Mouse (Mus musculus) T-helper 17 cell (primary cell): ENCODE measurements around the gene Gsta1.
"Not testable (repeated sequence)": the region's sequence is repeated elsewhere in the genome, so short reads cannot be mapped to it uniquely, and the experiment has no call there.

Experiments used
- in situ Hi-C, 2 experiments: fragments of 300-600 bp; cut with MboI, MseI; formaldehyde crosslinking; loops; 1 replicate in 1 of 2; 2 replicates in 1 of 2; pipeline ENCODE4 v1.15.1; 2025; ENCODE audit warnings: high pct_unique_total_duplicates in 2 of 2

Gsta1 gene

DNA sequence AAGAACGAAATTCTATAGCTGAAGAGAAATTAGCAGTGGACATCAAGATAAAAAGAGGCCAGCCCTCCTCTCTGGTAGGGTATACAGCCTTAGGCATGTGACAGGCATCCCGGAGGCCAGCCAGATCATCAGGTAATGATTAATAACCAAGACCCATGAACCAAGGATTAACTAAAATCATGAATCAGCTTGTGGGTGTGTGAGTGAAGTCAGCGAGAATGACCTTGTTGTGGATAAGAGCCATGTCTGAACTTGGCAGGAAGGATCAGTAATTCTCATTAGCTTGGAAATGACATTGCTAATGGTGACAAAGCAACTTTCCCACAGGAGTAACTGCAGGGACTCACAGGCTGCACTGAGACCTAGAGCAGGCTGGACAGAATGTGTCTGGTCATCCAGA, 798 bp upstream of the Gsta1 start:
- in situ Hi-C loops = loop anchor here (5.0 kb wide), 1 partner anchor 33 kb away; no protein-coding TSS in a partner anchor

DNA sequence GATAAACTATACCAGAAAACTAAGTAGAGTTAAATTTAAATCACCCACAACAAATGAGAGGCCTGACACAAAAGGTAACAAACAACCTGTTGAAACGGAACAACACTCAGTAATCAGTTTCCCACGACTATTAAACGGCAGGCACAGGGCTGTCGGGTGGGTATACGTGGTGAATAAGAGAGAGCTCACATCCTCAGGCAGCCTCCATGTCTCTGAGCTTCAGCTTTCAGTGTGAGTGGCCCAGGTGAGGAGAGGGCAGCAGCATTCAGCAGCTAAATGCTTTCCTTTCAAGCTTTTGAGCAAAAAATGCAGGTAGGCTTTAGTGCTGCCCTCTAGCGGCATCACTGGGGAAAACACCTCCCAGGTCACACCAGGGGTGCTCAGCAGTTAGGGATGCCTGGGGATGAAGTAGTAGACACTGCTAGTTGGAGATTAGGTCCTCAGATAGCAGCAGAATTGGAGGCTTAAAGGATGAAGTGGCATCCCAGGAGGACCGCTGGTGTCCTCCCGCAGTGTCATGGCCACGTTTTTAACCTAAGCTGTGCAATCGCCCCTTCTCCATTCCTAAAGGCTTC, 2.8 kb downstream of the Gsta1 start:
- in situ Hi-C loops = not testable (repeated sequence)

DNA sequence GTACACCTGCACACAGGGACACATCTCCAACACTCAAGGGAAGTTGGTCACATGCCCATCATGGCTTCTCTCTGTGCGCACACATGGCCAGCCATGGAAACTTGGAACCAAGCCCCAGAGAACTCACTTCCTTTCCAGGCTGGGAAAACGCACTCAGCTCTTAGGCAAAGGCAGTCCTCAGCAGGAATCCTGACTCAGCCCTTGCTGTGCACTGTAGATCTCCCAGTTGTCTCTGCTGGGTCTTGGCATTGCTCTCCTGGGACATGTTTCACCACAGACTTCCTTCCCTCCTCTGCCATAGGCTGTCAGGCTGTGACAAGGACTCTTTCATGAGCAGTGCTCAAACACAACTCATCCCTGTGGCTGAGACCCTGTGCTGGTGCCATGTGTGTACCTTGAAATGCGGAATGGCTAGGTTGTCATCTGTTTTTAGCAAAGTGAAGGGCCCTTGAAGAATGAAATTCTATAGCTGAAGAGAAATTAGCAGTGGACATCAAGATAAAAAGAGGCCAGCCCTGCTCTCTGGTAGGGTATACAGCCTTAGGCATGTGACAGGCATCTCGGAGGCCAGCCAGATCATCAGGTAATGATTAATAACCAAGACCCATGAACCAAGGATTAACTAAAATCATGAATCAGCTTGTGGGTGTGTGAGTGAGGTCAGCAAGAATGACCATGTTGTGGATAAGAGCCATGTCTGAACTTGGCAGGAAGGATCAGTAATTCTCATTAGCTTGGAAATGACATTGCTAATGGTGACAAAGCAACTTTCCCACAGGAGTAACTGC, 25.4 kb downstream of the Gsta1 start:
- in situ Hi-C loops = not testable (repeated sequence)

DNA sequence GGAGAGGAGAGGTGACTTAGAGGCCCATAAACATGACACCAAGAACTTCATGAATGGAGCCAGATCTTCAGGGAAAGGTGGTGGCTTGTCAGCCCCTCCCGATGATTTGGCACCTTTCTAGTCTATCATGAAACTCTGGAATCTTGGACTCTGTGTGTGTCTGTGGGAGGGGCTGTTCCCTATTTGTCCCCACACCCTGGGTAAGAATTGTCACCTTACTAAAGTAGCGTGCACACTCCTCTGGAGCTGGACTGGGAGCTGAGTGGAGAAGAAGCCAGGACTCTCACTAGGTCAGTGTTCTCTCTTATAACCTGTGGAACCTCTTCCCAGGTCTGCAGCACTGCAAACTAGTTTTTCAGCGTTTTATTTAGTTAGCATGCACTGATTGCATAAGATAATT, 26.5 kb downstream of the Gsta1 start, which contains the start of gene Gm3776:
Gene Gm3776, plus strand, starts transcription at position 216 of the 400 bp plus-strand sequence.
- in situ Hi-C loops = not testable (repeated sequence)

DNA sequence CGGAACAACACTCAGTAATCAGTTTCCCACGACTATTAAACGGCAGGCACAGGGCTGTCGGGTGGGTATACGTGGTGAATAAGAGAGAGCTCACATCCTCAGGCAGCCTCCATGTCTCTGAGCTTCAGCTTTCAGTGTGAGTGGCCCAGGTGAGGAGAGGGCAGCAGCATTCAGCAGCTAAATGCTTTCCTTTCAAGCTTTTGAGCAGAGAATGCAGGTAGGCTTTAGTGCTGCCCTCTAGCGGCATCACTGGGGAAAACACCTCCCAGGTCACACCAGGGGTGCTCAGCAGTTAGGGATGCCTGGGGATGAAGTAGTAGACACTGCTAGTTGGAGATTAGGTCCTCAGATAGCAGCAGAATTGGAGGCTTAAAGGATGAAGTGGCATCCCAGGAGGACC, 29.2 kb downstream of the Gsta1 start:
- in situ Hi-C loops = loop anchor here (5.0 kb wide), 1 partner anchor 32 kb away; no protein-coding TSS in a partner anchor

DNA sequence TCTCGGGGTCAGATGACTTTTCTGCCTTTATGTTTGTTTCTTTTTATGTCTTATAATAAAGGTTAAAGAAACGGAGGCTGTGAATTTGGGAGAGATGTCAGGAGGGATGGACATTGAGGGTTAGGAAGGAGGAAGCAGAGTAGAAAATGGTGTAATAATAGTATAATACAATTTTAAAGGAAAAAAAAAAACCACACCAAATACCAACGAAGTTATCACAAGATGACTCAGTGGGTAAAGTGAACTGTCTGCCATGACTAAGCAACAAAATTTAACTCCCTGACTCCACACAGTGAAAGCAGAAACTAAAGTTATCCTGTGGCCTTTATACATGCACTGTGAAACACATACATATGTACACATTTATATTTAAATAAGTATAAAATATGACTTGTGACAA, 40.5 kb downstream of the Gsta1 start:
- in situ Hi-C loops = not testable (repeated sequence)

DNA sequence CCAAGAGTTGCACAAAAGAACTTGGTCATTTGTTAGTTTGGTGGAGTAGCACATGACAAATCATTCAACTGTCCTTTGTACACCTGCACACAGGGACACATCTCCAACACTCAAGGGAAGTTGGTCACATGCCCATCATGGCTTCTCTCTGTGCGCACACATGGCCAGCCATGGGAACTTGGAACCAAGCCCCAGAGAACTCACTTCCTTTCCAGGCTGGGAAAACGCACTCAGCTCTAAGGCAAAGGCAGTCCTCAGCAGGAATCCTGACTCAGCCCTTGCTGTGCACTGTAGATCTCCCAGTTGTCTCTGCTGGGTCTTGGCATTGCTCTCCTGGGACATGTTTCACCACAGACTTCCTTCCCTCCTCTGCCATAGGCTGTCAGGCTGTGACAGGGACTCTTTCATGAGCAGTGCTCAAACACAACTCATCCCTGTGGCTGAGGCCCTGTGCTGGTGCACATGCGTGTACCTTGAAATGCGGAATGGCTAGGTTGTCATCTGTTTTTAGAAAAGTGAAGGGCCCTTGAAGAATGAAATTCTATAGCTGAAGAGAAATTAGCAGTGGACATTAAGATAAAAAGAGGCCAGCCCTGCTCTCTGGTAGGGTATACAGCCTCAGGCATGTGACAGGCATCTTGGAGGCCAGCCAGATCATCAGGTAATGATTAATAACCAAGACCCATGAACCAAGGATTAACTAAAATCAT, 51.7 kb downstream of the Gsta1 start:
- in situ Hi-C loops = not testable (repeated sequence)

DNA sequence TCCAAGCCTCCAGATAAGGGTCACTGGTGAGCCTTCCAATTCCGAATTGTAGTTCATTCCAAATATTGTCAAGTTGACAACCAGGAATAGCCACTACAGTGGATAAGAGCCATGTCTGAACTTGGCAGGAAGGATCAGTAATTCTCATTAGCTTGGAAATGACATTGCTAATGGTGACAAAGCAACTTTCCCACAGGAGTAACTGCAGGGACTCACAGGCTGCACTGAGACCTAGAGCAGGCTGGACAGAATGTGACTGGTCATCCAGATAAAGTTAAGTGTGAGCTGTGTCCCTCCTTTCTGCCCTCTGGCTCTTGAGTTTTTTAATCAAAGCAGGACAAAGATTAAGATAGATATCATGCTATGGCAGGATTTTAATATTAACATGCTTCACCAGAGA, 58.6 kb downstream of the Gsta1 start:
- in situ Hi-C loops = not testable (repeated sequence)

DNA sequence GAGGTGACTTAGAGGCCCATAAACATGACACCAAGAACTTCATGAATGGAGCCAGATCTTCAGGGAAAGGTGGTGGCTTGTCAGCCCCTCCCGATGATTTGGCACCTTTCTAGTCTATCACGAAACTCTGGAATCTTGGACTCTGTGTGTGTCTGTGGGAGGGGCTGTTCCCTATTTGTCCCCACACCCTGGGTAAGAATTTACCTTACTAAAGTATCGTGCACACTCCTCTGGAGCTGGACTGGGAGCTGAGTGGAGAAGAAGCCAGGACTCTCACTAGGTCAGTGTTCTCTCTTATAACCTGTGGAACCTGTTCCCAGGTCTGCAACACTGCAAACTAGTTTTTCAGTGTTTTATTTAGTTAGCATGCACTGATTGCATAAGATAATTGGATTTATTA, 59.3 kb downstream of the Gsta1 start, which contains the start of gene Gm10639:
Gene Gm10639, plus strand, starts transcription at position 201 of the 400 bp plus-strand sequence.
- in situ Hi-C loops = loop anchor here in 1 of 2 experiments (5.0 kb wide), 1 partner anchor 58 kb away; no protein-coding TSS in a partner anchor
